Mouse (Mus musculus) thymus, adult 2 months (tissue): Measurements from ENCODE around the gene Nexn.

ENCODE experiments used
- CTCF ChIP-seq: fragments of 200-500 bp; IDR thresholded peaks from 2 replicates; pipeline ENCODE4 v1.5.1; 2012; ENCODE audit warnings: mild to moderate bottlenecking, control low read depth, low read length, moderate library complexity, borderline replicate concordance; ENCODE audit not compliant: control insufficient read depth, poor library complexity, insufficient read depth; ENCODE audit errors: extremely low read depth
- POLR2A ChIP-seq: fragments of 200-500 bp; IDR thresholded peaks from 2 replicates; pipeline ENCODE4 v1.6.1; 2012; ENCODE audit warnings: mild to moderate bottlenecking, low read length, control low read depth, moderate library complexity; ENCODE audit not compliant: control insufficient read depth, poor library complexity, insufficient read depth; ENCODE audit errors: extremely low read depth

- no peak for TF ChIP-seq CTCF
- no peak for TF ChIP-seq POLR2A
Measured at GRCm38 (mm10) chr3:152238836-152239235, 27.3 kb downstream of the Nexn start.
